Comparison of ENCODE assay signal across 7 mouse cellular contexts in genomic region chr15:98533035-98533531, GRCm38 (mm10). TPM values are rescaled to one million over a fixed set of nuclear protein-coding genes. Genes with fewer than 3 reads are reported as not detected.
A peak's percentile ranks its signal among the peaks of the same experiment; 100 is the strongest.
DNase-seq lines count a peak whose midpoint lies in the region; ATAC-seq lines count a peak whose summit lies in the region.

No protein-coding gene starts in this region.

- no peak for DNase-seq in lung, adult 18-20 months
- DNase-seq in midbrain, embryonic 11.5 days (ENCODE audit: low spot score, missing footprints) = peak; percentile 90
- no peak for DNase-seq in right cerebral cortex, adult 18-20 months

- no peak for ATAC-seq in lung, embryonic 15.5 days (ENCODE audit: borderline replicate concordance, extremely low read depth, low FRiP score, low TSS enrichment)
- no peak for ATAC-seq in heart, embryonic 16.5 days (replicated peaks; ENCODE audit: extremely low read depth, insufficient read depth, low FRiP score)
- no peak for ATAC-seq in midbrain, embryonic 11.5 days (ENCODE audit: low FRiP score)
- no peak for ATAC-seq in monocyte, adult 5-6 weeks (replicated peaks; ENCODE audit: insufficient number of reproducible peaks, low FRiP score, low TSS enrichment, poor library complexity, severe bottlenecking)

- peak overlapping the region; percentile 98 for H3K27ac ChIP-seq in lung, embryonic 15.5 days
- peak overlapping the region; percentile 71 for H3K27ac ChIP-seq in brown adipose tissue, adult 24 weeks (replicated peaks; ENCODE audit: low read depth, low read length)
- H3K27ac ChIP-seq in heart, embryonic 16.5 days (ENCODE audit: low read length) = peak overlapping the region; percentile 11
- no peak overlapping the region for H3K27ac ChIP-seq in midbrain, embryonic 11.5 days (ENCODE audit: low read depth, low read length)

- peaks cover 12% of the 10 kb centered on the region for H3K4me1 ChIP-seq in lung, embryonic 15.5 days
- 0 out of 2 replicates have a peak, but pooled peaks cover 2% of the 10 kb centered on the region for H3K4me1 ChIP-seq in brown adipose tissue, adult 24 weeks (ENCODE audit: control insufficient read depth, insufficient read depth, insufficient read length, low read length)
- peaks cover 7% of the 10 kb centered on the region for H3K4me1 ChIP-seq in heart, embryonic 16.5 days (ENCODE audit: control insufficient read depth, insufficient read depth, low read length)
- peaks cover 8% of the 10 kb centered on the region for H3K4me1 ChIP-seq in midbrain, embryonic 11.5 days (ENCODE audit: control insufficient read depth, insufficient read depth, low read length)

- no peaks in the 10 kb centered on the region for H3K27me3 ChIP-seq in lung, embryonic 15.5 days
- no peaks in the 10 kb centered on the region for H3K27me3 ChIP-seq in heart, embryonic 16.5 days (ENCODE audit: control insufficient read depth, insufficient read depth, low read length)
- H3K27me3 ChIP-seq in midbrain, embryonic 11.5 days (ENCODE audit: control insufficient read depth, insufficient read depth, low read length) = no peaks in the 10 kb centered on the region

- peak overlapping the region; percentile 82 for H3K9ac ChIP-seq in lung, embryonic 15.5 days
- H3K9ac ChIP-seq in heart, embryonic 16.5 days (ENCODE audit: low read length) = peak overlapping the region; percentile 97
- H3K9ac ChIP-seq in midbrain, embryonic 11.5 days (ENCODE audit: low read length) = peak overlapping the region; percentile 98

- no peaks in the 10 kb centered on the region for H3K9me3 ChIP-seq in lung, embryonic 15.5 days
- no peaks in the 10 kb centered on the region for H3K9me3 ChIP-seq in heart, embryonic 16.5 days (replicated peaks; ENCODE audit: control insufficient read depth, low read length)
- no peaks in the 10 kb centered on the region for H3K9me3 ChIP-seq in midbrain, embryonic 11.5 days (ENCODE audit: control insufficient read depth, low read length)

- peak overlapping the region; percentile 91 for H3K4me3 ChIP-seq in lung, embryonic 15.5 days
- H3K4me3 ChIP-seq in brown adipose tissue, adult 24 weeks (ENCODE audit: insufficient read depth, low read depth, low read length) = peak overlapping the region; percentile 95
- H3K4me3 ChIP-seq in heart, embryonic 16.5 days (ENCODE audit: low read length) = peak overlapping the region; percentile 94
- H3K4me3 ChIP-seq in midbrain, embryonic 11.5 days (ENCODE audit: low read depth, low read length) = peak overlapping the region; percentile 84

- under 1% methylated on average over 18 of the region's 18 CpGs for WGBS in lung, embryonic 15.5 days
- WGBS in heart, embryonic 16.5 days = 0% methylated on average over 18 of the region's 18 CpGs
- WGBS in midbrain, embryonic 11.5 days = 1% methylated on average over 18 of the region's 18 CpGs

- H3K36me3 ChIP-seq in lung, embryonic 15.5 days = peaks cover 25% of the 10 kb centered on the region
- H3K36me3 ChIP-seq in heart, embryonic 16.5 days (ENCODE audit: control insufficient read depth, insufficient read depth) = peaks cover 32% of the 10 kb centered on the region
- peaks cover 19% of the 10 kb centered on the region for H3K36me3 ChIP-seq in midbrain, embryonic 11.5 days (ENCODE audit: control insufficient read depth, insufficient read depth, low read length)

- H3K4me2 ChIP-seq in lung, embryonic 15.5 days = peak overlapping the region; percentile 65
- H3K4me2 ChIP-seq in heart, embryonic 16.5 days (ENCODE audit: low read depth, low read length) = peak overlapping the region; percentile 74
- H3K4me2 ChIP-seq in midbrain, embryonic 11.5 days = peak overlapping the region; percentile 92

RNA-seq across cellular contexts. Expression of gene Kansl2, which starts 1.0 kb away (rescaled TPM):
- 112 TPM in 2 replicates for polyA plus RNA-seq in lung, embryonic 15.5 days (2015; fragmentation: Nextera tagmentation; extraction: Ambion mirVana)
- 33.1 and 38.0 TPM in 2 replicates for polyA plus RNA-seq in brown adipose tissue, adult 24 weeks (2012; ENCODE audit: insufficient read depth, insufficient read length, missing spikeins)
- 77.7 and 79.2 TPM in 2 replicates for polyA plus RNA-seq in heart, embryonic 16.5 days (2015; fragmentation: Nextera tagmentation; extraction: Ambion mirVana)
- 131 and 140 TPM in 2 replicates for polyA plus RNA-seq in midbrain, embryonic 11.5 days (2014; fragmentation: Nextera tagmentation; extraction: Ambion mirVana)
- total RNA-seq in monocyte, adult 5-6 weeks (2017) = 35.4 to 46.2 TPM (median 40.6 TPM) in 3 replicates

RNA-seq across cellular contexts. Expression of gene Ccnt1, which starts 37.6 kb away (rescaled TPM):
- 51.4 and 56.3 TPM in 2 replicates for polyA plus RNA-seq in lung, embryonic 15.5 days (2015; fragmentation: Nextera tagmentation; extraction: Ambion mirVana)
- polyA plus RNA-seq in brown adipose tissue, adult 24 weeks (2012; ENCODE audit: insufficient read depth, insufficient read length, missing spikeins) = 16.4 and 18.1 TPM in 2 replicates
- polyA plus RNA-seq in heart, embryonic 16.5 days (2015; fragmentation: Nextera tagmentation; extraction: Ambion mirVana) = 36.4 and 41.2 TPM in 2 replicates
- polyA plus RNA-seq in midbrain, embryonic 11.5 days (2014; fragmentation: Nextera tagmentation; extraction: Ambion mirVana) = 60.7 and 61.9 TPM in 2 replicates
- total RNA-seq in monocyte, adult 5-6 weeks (2017) = 112 to 132 TPM (median 124 TPM) in 3 replicates

RNA-seq across cellular contexts. Expression of gene 4930415O20Rik, which starts 37.7 kb away (rescaled TPM):
- polyA plus RNA-seq in lung, embryonic 15.5 days (2015; fragmentation: Nextera tagmentation; extraction: Ambion mirVana) = not detected in 2 replicates
- 5.1 and 14.0 TPM in 2 replicates for polyA plus RNA-seq in brown adipose tissue, adult 24 weeks (2012; ENCODE audit: insufficient read depth, insufficient read length, missing spikeins)
- polyA plus RNA-seq in heart, embryonic 16.5 days (2015; fragmentation: Nextera tagmentation; extraction: Ambion mirVana) = 0.64 TPM in 1 of 2 replicates, not detected in the other
- polyA plus RNA-seq in midbrain, embryonic 11.5 days (2014; fragmentation: Nextera tagmentation; extraction: Ambion mirVana) = 0.44 TPM in 1 of 2 replicates, not detected in the other
- not detected in 3 replicates for total RNA-seq in monocyte, adult 5-6 weeks (2017)

RNA-seq across cellular contexts. Expression of gene Olfr279, which starts 40.9 kb away (rescaled TPM):
- polyA plus RNA-seq in lung, embryonic 15.5 days (2015; fragmentation: Nextera tagmentation; extraction: Ambion mirVana) = not detected in 2 replicates
- not detected in 2 replicates for polyA plus RNA-seq in brown adipose tissue, adult 24 weeks (2012; ENCODE audit: insufficient read depth, insufficient read length, missing spikeins)
- polyA plus RNA-seq in heart, embryonic 16.5 days (2015; fragmentation: Nextera tagmentation; extraction: Ambion mirVana) = not detected in 2 replicates
- polyA plus RNA-seq in midbrain, embryonic 11.5 days (2014; fragmentation: Nextera tagmentation; extraction: Ambion mirVana) = not detected in 2 replicates
- total RNA-seq in monocyte, adult 5-6 weeks (2017) = not detected in 3 replicates

RNA-seq across cellular contexts. Expression of gene Lalba, which starts 50.6 kb away (rescaled TPM):
- 0.21 and 0.40 TPM in 2 replicates for polyA plus RNA-seq in lung, embryonic 15.5 days (2015; fragmentation: Nextera tagmentation; extraction: Ambion mirVana)
- polyA plus RNA-seq in brown adipose tissue, adult 24 weeks (2012; ENCODE audit: insufficient read depth, insufficient read length, missing spikeins) = not detected in 2 replicates
- polyA plus RNA-seq in heart, embryonic 16.5 days (2015; fragmentation: Nextera tagmentation; extraction: Ambion mirVana) = not detected in 2 replicates
- not detected in 2 replicates for polyA plus RNA-seq in midbrain, embryonic 11.5 days (2014; fragmentation: Nextera tagmentation; extraction: Ambion mirVana)
- total RNA-seq in monocyte, adult 5-6 weeks (2017) = not detected in 3 replicates
